Mouse (Mus musculus): ENCODE measurements around the gene Nudt8.

- TF ChIP-seq CTCF (conservative IDR thresholded peaks at IDR 0.05 in 1 of 2, IDR thresholded peaks at IDR 0.05 in 1 of 2; ENCODE audit: low read depth in 2 of 2, low read length in 2 of 2) (no peak), UBTF (IDR thresholded peaks at IDR 0.05; ENCODE audit: low read depth, low read length) (no peak), POLR2A (IDR thresholded peaks at IDR 0.05; ENCODE audit: low read depth, low read length) (no peak), USF1 (IDR thresholded peaks at IDR 0.05; ENCODE audit: low read depth, low read length) (no peak), ZNF384 (IDR thresholded peaks at IDR 0.05; ENCODE audit: low read depth, low read length) (no peak), POLR2AphosphoS2 (IDR thresholded peaks at IDR 0.05; ENCODE audit: low read depth, low read length) (no peak)
These were observed 8.0 kb upstream of the Nudt8 start, which contains the start of gene Tbx10 for GRCm38 (mm10) chr19:3992416-3992815.

All from CH12.LX (cell line).